Mouse (Mus musculus) forebrain, embryonic 16.5 days (tissue): ENCODE measurements around the gene Kazn. TPM values are rescaled to one million over a fixed set of nuclear protein-coding genes. Genes with fewer than 3 reads are reported as not detected.
A peak's percentile ranks its signal among the peaks of the same experiment; 100 is the strongest.

Experiments used
- ATAC-seq: fragments of 200-750 bp; cut with Nextera tagmentation; 2 replicates; pipeline ENCODE4 v1.8.0; 2017; ENCODE audit warnings: mild to moderate bottlenecking, moderate library complexity
- H3K27ac ChIP-seq: fragments of 300-500 bp; sonication (generic); 2 replicates; pipeline ENCODE4 v1.5.1; 2014; ENCODE audit warnings: low read length, control low read depth
- H3K27me3 ChIP-seq: fragments of 300-500 bp; sonication (generic); replicated peaks from 2 replicates; pipeline ENCODE4 v1.6.1; 2014; ENCODE audit warnings: low read length; ENCODE audit not compliant: control insufficient read depth, insufficient read depth
- H3K36me3 ChIP-seq: fragments of 300-500 bp; sonication (generic); 2 replicates; pipeline ENCODE4 v1.6.1; 2014; ENCODE audit not compliant: control insufficient read depth, insufficient read depth
- H3K4me1 ChIP-seq: fragments of 300-500 bp; sonication (generic); replicated peaks from 2 replicates; pipeline ENCODE4 v1.6.1; 2014; ENCODE audit warnings: low read length; ENCODE audit not compliant: control insufficient read depth, insufficient read depth
- H3K4me2 ChIP-seq: fragments of 300-500 bp; sonication (generic); 2 replicates; pipeline ENCODE4 v1.6.1; 2014; ENCODE audit warnings: mild to moderate bottlenecking, low read length, control low read depth
- H3K4me3 ChIP-seq: fragments of 300-500 bp; sonication (generic); replicated peaks from 2 replicates; pipeline ENCODE4 v1.5.1; 2014; ENCODE audit warnings: mild to moderate bottlenecking, low read length, control low read depth
- H3K9ac ChIP-seq: fragments of 300-500 bp; sonication (generic); replicated peaks from 2 replicates; pipeline ENCODE4 v1.6.1; 2014; ENCODE audit warnings: low read depth, low read length, control low read depth
- H3K9me3 ChIP-seq: fragments of 300-500 bp; sonication (generic); 2 replicates; pipeline ENCODE4 v1.6.1; 2016; ENCODE audit warnings: low read length; ENCODE audit not compliant: control insufficient read depth
- WGBS: fragments of 180-500 bp; shearing (Covaris S2); extraction: QIAGEN DNeasy Blood & Tissue Kit; methylation state at CpG from one replicate; pipeline ENCODE4 v1.1.7; 2014; 5-methylcytosine and 5-hydroxymethylcytosine counted together
- polyA plus RNA-seq: library from polyadenylated mRNA; unstranded; fragments of >200 nt; fragmentation: Nextera tagmentation; extraction: Ambion mirVana; gene quantifications from 2 replicates; pipeline ENCODE4 v1.2.1, GENCODE M21; 2015

Kazn gene
- polyA plus RNA-seq, 1 experiment from 2014 or later, result 27.6 TPM

GRCm38 (mm10) chr4:142267832-142268231 lies 28.6 kb upstream of the Kazn start:
- 11% methylated on average over 4 of the region's 4 CpGs for WGBS
- H3K27me3 ChIP-seq, result no peaks in the 10 kb centered on the region
- peaks cover 16% of the 10 kb centered on the region for H3K4me1 ChIP-seq
- H3K9ac ChIP-seq, result no peak overlapping the region
- no peaks in the 10 kb centered on the region for H3K36me3 ChIP-seq
- no peak overlapping the region for H3K4me2 ChIP-seq
- H3K27ac ChIP-seq, result peak overlapping the region; percentile 62; the same call in 1 of the 2 replicates
- no peak overlapping the region for H3K4me3 ChIP-seq
- no peak for ATAC-seq
- no peaks in the 10 kb centered on the region for H3K9me3 ChIP-seq

- ATAC-seq, result peak; percentile 93
Measured at GRCm38 (mm10) chr4:142267348-142267819, 28.2 kb upstream of the Kazn start.

GRCm38 (mm10) chr4:142264335-142264734 lies 25.1 kb upstream of the Kazn start:
- Histone ChIP-seq H3K36me3 (no peaks in the 10 kb centered on the region), H3K4me2 (no peak overlapping the region), H3K4me3 (no peak overlapping the region), H3K27me3 (no peaks in the 10 kb centered on the region), H3K9ac (no peak overlapping the region), H3K27ac (no peak overlapping the region), H3K9me3 (no peaks in the 10 kb centered on the region), H3K4me1 (peaks cover 16% of the 10 kb centered on the region)
- 96% methylated on average over 7 of the region's 7 CpGs for WGBS
- no peak for ATAC-seq

More at GRCm38 (mm10) chr4:142267348-142267819, 28.2 kb upstream of the Kazn start:
- Histone ChIP-seq H3K4me1 (peaks cover 16% of the 10 kb centered on the region), H3K36me3 (no peaks in the 10 kb centered on the region), H3K9me3 (no peaks in the 10 kb centered on the region), H3K9ac (no peak overlapping the region), H3K27me3 (no peaks in the 10 kb centered on the region), H3K27ac (peak overlapping the region; percentile 62), H3K4me3 (no peak overlapping the region), H3K4me2 (no peak overlapping the region)
- under 1% methylated on average over 4 of the region's 4 CpGs for WGBS

- H3K27ac ChIP-seq, result no peak overlapping the region
- ATAC-seq, result no peak
Measured at GRCm38 (mm10) chr4:142261725-142262124, 22.5 kb upstream of the Kazn start.

GRCm38 (mm10) chr4:142258730-142259129 lies 19.5 kb upstream of the Kazn start:
- Histone ChIP-seq H3K36me3 (no peaks in the 10 kb centered on the region), H3K4me3 (no peak overlapping the region), H3K4me1 (no peaks in the 10 kb centered on the region; the same call in 1 of the 2 replicates), H3K27me3 (no peaks in the 10 kb centered on the region), H3K4me2 (no peak overlapping the region), H3K9ac (no peak overlapping the region), H3K27ac (no peak overlapping the region), H3K9me3 (no peaks in the 10 kb centered on the region)
- 95% methylated on average over 10 of the region's 10 CpGs for WGBS
- no peak for ATAC-seq

More at GRCm38 (mm10) chr4:142261725-142262124, 22.5 kb upstream of the Kazn start:
- H3K9ac ChIP-seq, result no peak overlapping the region
- H3K4me3 ChIP-seq, result no peak overlapping the region
- H3K36me3 ChIP-seq, result no peaks in the 10 kb centered on the region
- H3K9me3 ChIP-seq, result no peaks in the 10 kb centered on the region
- H3K4me1 ChIP-seq, result no peaks in the 10 kb centered on the region; the same call in 1 of the 2 replicates
- H3K4me2 ChIP-seq, result no peak overlapping the region
- no peaks in the 10 kb centered on the region for H3K27me3 ChIP-seq
- 59% methylated on average over 4 of the region's 4 CpGs for WGBS

GRCm38 (mm10) chr4:142254088-142254487 lies 14.9 kb upstream of the Kazn start:
- no peaks in the 10 kb centered on the region for H3K36me3 ChIP-seq
- H3K27ac ChIP-seq, result no peak overlapping the region
- H3K9ac ChIP-seq, result no peak overlapping the region
- H3K27me3 ChIP-seq, result no peaks in the 10 kb centered on the region
- H3K4me1 ChIP-seq, result peaks cover 6% of the 10 kb centered on the region
- no peaks in the 10 kb centered on the region for H3K9me3 ChIP-seq
- H3K4me3 ChIP-seq, result no peak overlapping the region
- WGBS, result 81% methylated on average over 6 of the region's 6 CpGs
- no peak for ATAC-seq
- no peak overlapping the region for H3K4me2 ChIP-seq

GRCm38 (mm10) chr4:142251471-142252354 lies 12.5 kb upstream of the Kazn start:
- Histone ChIP-seq H3K4me1 (peaks cover 6% of the 10 kb centered on the region), H3K4me2 (no peak overlapping the region), H3K36me3 (no peaks in the 10 kb centered on the region), H3K27me3 (no peaks in the 10 kb centered on the region), H3K4me3 (no peak overlapping the region), H3K9ac (no peak overlapping the region), H3K9me3 (no peaks in the 10 kb centered on the region), H3K27ac (no peak overlapping the region)
- WGBS, result 40% methylated on average over 12 of the region's 12 CpGs
- no peak for ATAC-seq

- H3K27ac ChIP-seq, result no peak overlapping the region
- no peak overlapping the region for H3K9ac ChIP-seq
- H3K4me3 ChIP-seq, result no peak overlapping the region
- H3K36me3 ChIP-seq, result no peaks in the 10 kb centered on the region
- no peaks in the 10 kb centered on the region for H3K27me3 ChIP-seq
- H3K4me2 ChIP-seq, result no peak overlapping the region
- WGBS, result 93% methylated on average over 8 of the region's 8 CpGs
- H3K4me1 ChIP-seq, result peaks cover 6% of the 10 kb centered on the region
- no peaks in the 10 kb centered on the region for H3K9me3 ChIP-seq
- no peak for ATAC-seq
Measured at GRCm38 (mm10) chr4:142250054-142250453, 10.9 kb upstream of the Kazn start.

- no peak overlapping the region for H3K9ac ChIP-seq
- no peak overlapping the region for H3K4me2 ChIP-seq
- no peak overlapping the region for H3K27ac ChIP-seq
- H3K4me3 ChIP-seq, result no peak overlapping the region
- H3K9me3 ChIP-seq, result no peaks in the 10 kb centered on the region
- H3K36me3 ChIP-seq, result no peaks in the 10 kb centered on the region
- H3K27me3 ChIP-seq, result no peaks in the 10 kb centered on the region
- H3K4me1 ChIP-seq, result peaks cover 6% of the 10 kb centered on the region
- peak; percentile 32; the same call in 1 of the 2 replicates for ATAC-seq
- 25% methylated on average over 9 of the region's 9 CpGs for WGBS
Measured at GRCm38 (mm10) chr4:142249401-142249800, 10.2 kb upstream of the Kazn start.
